Mouse (Mus musculus) forebrain, embryonic 12.5 days (tissue): Measurements from ENCODE around the gene Gm48552. TPM values are rescaled to one million over a fixed set of nuclear protein-coding genes. Genes with fewer than 3 reads are reported as not detected.
A peak's percentile ranks its signal among the peaks of the same experiment; 100 is the strongest.

Experiments
- ATAC-seq: fragments of 200-750 bp; cut with Nextera tagmentation; 2 replicates; pipeline ENCODE4 v1.8.0; 2017; ENCODE audit warnings: moderate TSS enrichment; ENCODE audit not compliant: low FRiP score
- H3K27ac ChIP-seq: fragments of 300-500 bp; sonication (generic); 2 replicates; pipeline ENCODE4 v1.5.1; 2016; ENCODE audit warnings: mild to moderate bottlenecking
- H3K27me3 ChIP-seq: fragments of 300-500 bp; sonication (generic); 2 replicates; pipeline ENCODE4 v1.6.1; 2016; ENCODE audit warnings: mild to moderate bottlenecking
- H3K36me3 ChIP-seq: fragments of 300-500 bp; sonication (generic); replicated peaks from 2 replicates; pipeline ENCODE4 v1.6.1; 2016; ENCODE audit warnings: mild to moderate bottlenecking
- H3K4me1 ChIP-seq: fragments of 300-500 bp; sonication (generic); 2 replicates; pipeline ENCODE4 v1.6.1; 2016
- H3K4me2 ChIP-seq: fragments of 300-500 bp; sonication (generic); 2 replicates; pipeline ENCODE4 v1.6.1; 2016; ENCODE audit warnings: mild to moderate bottlenecking, moderate library complexity
- H3K4me3 ChIP-seq: fragments of 300-500 bp; sonication (generic); replicated peaks from 2 replicates; pipeline ENCODE4 v1.5.1; 2016; ENCODE audit warnings: mild to moderate bottlenecking
- H3K9ac ChIP-seq: fragments of 300-500 bp; sonication (generic); 2 replicates; pipeline ENCODE4 v1.6.1; 2016; ENCODE audit warnings: mild to moderate bottlenecking
- H3K9me3 ChIP-seq: fragments of 300-500 bp; sonication (generic); 2 replicates; pipeline ENCODE4 v1.6.1; 2016
- whole genome bisulfite sequencing: fragments of 180-500 bp; shearing (Covaris S2); methylation state at CpG from one replicate; pipeline ENCODE4 v1.1.7; 2016; 5-methylcytosine and 5-hydroxymethylcytosine counted together
- microRNA-seq: library from miRNA; unstranded; fragments of <30 nt; microRNA quantifications from one replicate; pipeline ENCODE4, GENCODE M21; 2017
- polyA plus RNA-seq: library from polyadenylated mRNA; unstranded; fragments of >200 nt; fragmentation: Nextera tagmentation; extraction: Ambion mirVana; gene quantifications from 2 replicates; pipeline ENCODE4 v1.2.1, GENCODE M21; 2016

Gene Gm48552
- polyA plus RNA-seq, 1 experiment from 2014 or later, result 1.4 TPM

- Histone ChIP-seq H3K27me3 (peaks cover 25% of the 10 kb centered on the region), H3K9me3 (no peaks in the 10 kb centered on the region), H3K36me3 (no peaks in the 10 kb centered on the region), H3K4me3 (no peak overlapping the region), H3K4me1 (peaks cover 18% of the 10 kb centered on the region), H3K27ac (no peak overlapping the region), H3K9ac (0 out of 2 replicates have a peak overlapping the region, but pooled peaks have one; percentile 7), H3K4me2 (no peak overlapping the region; the same call in 1 of the 2 replicates)
- 68% methylated on average over 15 of the region's 15 CpGs for WGBS
- ATAC-seq, result no peak
These were observed 45.8 kb downstream of the Gm48552 start for GRCm38 (mm10) chr10:81434361-81435263.

GRCm38 (mm10) chr10:81435436-81435835, 46.6 kb downstream of the Gm48552 start:
- H3K9me3 ChIP-seq, result no peaks in the 10 kb centered on the region
- H3K4me2 ChIP-seq, result no peak overlapping the region
- no peaks in the 10 kb centered on the region for H3K36me3 ChIP-seq
- peaks cover 25% of the 10 kb centered on the region for H3K27me3 ChIP-seq
- H3K4me1 ChIP-seq, result peaks cover 15% of the 10 kb centered on the region
- no peak overlapping the region for H3K27ac ChIP-seq
- WGBS, result 85% methylated on average over 3 of the region's 3 CpGs
- ATAC-seq, result no peak
- H3K9ac ChIP-seq, result 0 out of 2 replicates have a peak overlapping the region, but pooled peaks have one; percentile 7
- no peak overlapping the region for H3K4me3 ChIP-seq

Small RNAs within 50 kb of the gene (microRNA-seq; reads per million reads assigned to microRNA genes)
- 0.97 reads per million for gene Mir1191b
- gene Mir6913, result not detected

Other genes with a start within 250 kb of the Gm48552 start
- 51.6 and 52.9 TPM in 2 replicates for gene Pias4, start 221.1 kb upstream of the Gm48552 start, polyA plus RNA-seq
- 518 and 540 TPM in 2 replicates for gene Eef2, start 212.4 kb upstream of the Gm48552 start, polyA plus RNA-seq
- gene Dapk3, start 206.0 kb upstream of the Gm48552 start, polyA plus RNA-seq, result 62.8 and 67.4 TPM in 2 replicates
- not detected in 2 replicates for gene 4930442H23Rik, start 205.2 kb upstream of the Gm48552 start, polyA plus RNA-seq
- not detected in 2 replicates for gene Nmrk2, start 187.0 kb upstream of the Gm48552 start, polyA plus RNA-seq
- gene Atcay, start 158.2 kb upstream of the Gm48552 start, polyA plus RNA-seq, result 31.8 and 33.9 TPM in 2 replicates
- 9.0 and 10.0 TPM in 2 replicates for gene Zfr2, start 155.8 kb upstream of the Gm48552 start, polyA plus RNA-seq
- gene Matk, start 136.1 kb upstream of the Gm48552 start, polyA plus RNA-seq, result 4.1 and 5.7 TPM in 2 replicates
- 136 and 138 TPM in 2 replicates for gene Mrpl54, start 122.1 kb upstream of the Gm48552 start, polyA plus RNA-seq
- 31.1 and 33.3 TPM in 2 replicates for gene Apba3, start 122.0 kb upstream of the Gm48552 start, polyA plus RNA-seq
- gene Tjp3, start 97.4 kb upstream of the Gm48552 start, polyA plus RNA-seq, result 9.7 and 11.4 TPM in 2 replicates
- gene Pip5k1c, start 96.0 kb upstream of the Gm48552 start, polyA plus RNA-seq, result 84.1 and 98.7 TPM in 2 replicates
- gene Cactin, start 67.9 kb upstream of the Gm48552 start, polyA plus RNA-seq, result 60.8 and 61.8 TPM in 2 replicates
- gene Tbxa2r, start 60.3 kb upstream of the Gm48552 start, polyA plus RNA-seq, result 2.1 and 2.9 TPM in 2 replicates
- 0.08 TPM in 1 of 2 replicates, not detected in the other for gene Gipc3, start 45.7 kb upstream of the Gm48552 start, polyA plus RNA-seq
- 92.6 and 97.1 TPM in 2 replicates for gene Hmg20b, start 38.5 kb upstream of the Gm48552 start, polyA plus RNA-seq
- gene Mfsd12, start 31.5 kb upstream of the Gm48552 start, polyA plus RNA-seq, result 8.2 and 8.4 TPM in 2 replicates
- 0.36 and 1.2 TPM in 2 replicates for gene 4930404N11Rik, start 23.2 kb upstream of the Gm48552 start, polyA plus RNA-seq
- gene Fzr1, start 10.5 kb upstream of the Gm48552 start, polyA plus RNA-seq, result 145 and 148 TPM in 2 replicates
- 68.1 and 68.5 TPM in 2 replicates for gene Dohh, start 4.6 kb upstream of the Gm48552 start, polyA plus RNA-seq
- 4.2 and 4.6 TPM in 2 replicates for gene Gm48551, start 4.5 kb upstream of the Gm48552 start, polyA plus RNA-seq
- 1.8 and 2.6 TPM in 2 replicates for gene Smim24, start 4.0 kb downstream of the Gm48552 start, polyA plus RNA-seq
- 15.3 and 16.3 TPM in 2 replicates for gene Nfic, start 66.6 kb downstream of the Gm48552 start, polyA plus RNA-seq
- 37.1 and 42.4 TPM in 2 replicates for gene Celf5, start 93.7 kb downstream of the Gm48552 start, polyA plus RNA-seq
- 65.8 and 66.6 TPM in 2 replicates for gene Ncln, start 107.4 kb downstream of the Gm48552 start, polyA plus RNA-seq
- gene S1pr4, start 111.1 kb downstream of the Gm48552 start, polyA plus RNA-seq, result 0.21 and 0.49 TPM in 2 replicates
- gene Gna15, start 135.2 kb downstream of the Gm48552 start, polyA plus RNA-seq, result 0.49 and 0.92 TPM in 2 replicates
- 74.8 and 75.9 TPM in 2 replicates for gene Gna11, start 156.2 kb downstream of the Gm48552 start, polyA plus RNA-seq
- gene Aes, start 170.5 kb downstream of the Gm48552 start, polyA plus RNA-seq, result 520 TPM in 2 replicates
- gene Tle2, start 185.6 kb downstream of the Gm48552 start, polyA plus RNA-seq, result 14.3 and 16.5 TPM in 2 replicates
- 3.1 and 4.3 TPM in 2 replicates for gene Tle6, start 212.1 kb downstream of the Gm48552 start, polyA plus RNA-seq
- gene BC025920, start 217.3 kb downstream of the Gm48552 start, polyA plus RNA-seq, result 2.2 and 2.7 TPM in 2 replicates
- gene Sirt6, start 238.8 kb downstream of the Gm48552 start, polyA plus RNA-seq, result 50.7 and 52.6 TPM in 2 replicates
- 6.2 and 7.4 TPM in 2 replicates for gene Ankrd24, start 239.5 kb downstream of the Gm48552 start, polyA plus RNA-seq